Mouse (Mus musculus): ENCODE measurements at regions not wholly inside any gene's neighbourhood (a gene's known extent, or its start where the extent isn't known, plus 50 kb on each side); places are given as distances from the start of the nearest gene placed in this dataset.

- DNase-seq (ENCODE audit: low spot score): no peak
Measured at GRCm38 (mm10) chrX:17026161-17026829, 114.7 kb upstream of the Ndp start.

- no peak for DNase-seq (ENCODE audit: low spot score)
Measured at GRCm38 (mm10) chrX:17017823-17018222, 106.2 kb upstream of the Ndp start.

- no peak for DNase-seq (ENCODE audit: low spot score)
Measured at GRCm38 (mm10) chrX:17009188-17009587, 97.6 kb upstream of the Ndp start.

GRCm38 (mm10) chrX:16998578-16998977 lies 87.0 kb upstream of the Ndp start:
- DNase-seq (ENCODE audit: low spot score): peak; percentile 35
